Mouse (Mus musculus): ENCODE measurements around the gene Crim1. TPM values are rescaled to one million over a fixed set of nuclear protein-coding genes. Genes with fewer than 3 reads are reported as not detected.

The Crim1 gene
- polyA plus RNA-seq, 1 experiment: 13.7 TPM

DNA sequence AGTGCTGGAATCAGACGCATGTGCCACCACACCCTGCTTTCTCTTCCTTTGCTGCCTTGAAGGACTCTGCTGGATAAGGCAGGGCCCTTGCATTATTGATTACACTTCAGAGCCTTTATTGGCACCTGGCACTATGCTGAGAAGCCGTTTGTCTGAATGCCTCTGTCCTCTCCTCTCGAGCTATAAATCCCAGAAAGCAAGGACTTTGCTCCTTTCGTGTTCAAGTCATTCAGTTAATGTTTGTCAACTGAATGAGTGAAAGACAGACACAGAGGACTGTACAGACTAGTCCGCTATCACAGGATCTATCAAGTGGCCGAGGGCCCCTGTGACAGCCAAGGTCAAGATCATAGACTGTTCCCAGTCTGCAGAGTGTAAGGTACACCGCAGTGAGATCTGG lies 73.8 kb downstream of the Crim1 start:
- Histone ChIP-seq H3K27ac (ENCODE audit: insufficient read depth, low read length) (no peak overlapping the region), H3K9me3 (replicated peaks; ENCODE audit: control insufficient read depth, insufficient read depth, low read length, poor library complexity, severe bottlenecking) (no peaks in the 10 kb centered on the region), H3K9ac (ENCODE audit: low read depth, poor library complexity, severe bottlenecking) (no peak overlapping the region), H3K27me3 (ENCODE audit: control insufficient read depth, insufficient read depth, low read length, poor library complexity, severe bottlenecking) (no peaks in the 10 kb centered on the region), H3K4me3 (ENCODE audit: low read depth, low read length) (no peak overlapping the region), H3K36me3 (ENCODE audit: control insufficient read depth, insufficient read depth, low read length, poor library complexity, severe bottlenecking) (no peaks in the 10 kb centered on the region), H3K4me1 (ENCODE audit: control insufficient read depth, insufficient read depth, low read length) (no peaks in the 10 kb centered on the region)
- TF ChIP-seq POLR2A (IDR thresholded peaks at IDR 0.05; ENCODE audit: insufficient read depth, low read length) (no peak), CTCF (IDR thresholded peaks at IDR 0.05; ENCODE audit: low read depth, low read length) (no peak), EP300 (IDR thresholded peaks at IDR 0.05; ENCODE audit: insufficient read depth, low read depth, low read length) (no peak)

DNA sequence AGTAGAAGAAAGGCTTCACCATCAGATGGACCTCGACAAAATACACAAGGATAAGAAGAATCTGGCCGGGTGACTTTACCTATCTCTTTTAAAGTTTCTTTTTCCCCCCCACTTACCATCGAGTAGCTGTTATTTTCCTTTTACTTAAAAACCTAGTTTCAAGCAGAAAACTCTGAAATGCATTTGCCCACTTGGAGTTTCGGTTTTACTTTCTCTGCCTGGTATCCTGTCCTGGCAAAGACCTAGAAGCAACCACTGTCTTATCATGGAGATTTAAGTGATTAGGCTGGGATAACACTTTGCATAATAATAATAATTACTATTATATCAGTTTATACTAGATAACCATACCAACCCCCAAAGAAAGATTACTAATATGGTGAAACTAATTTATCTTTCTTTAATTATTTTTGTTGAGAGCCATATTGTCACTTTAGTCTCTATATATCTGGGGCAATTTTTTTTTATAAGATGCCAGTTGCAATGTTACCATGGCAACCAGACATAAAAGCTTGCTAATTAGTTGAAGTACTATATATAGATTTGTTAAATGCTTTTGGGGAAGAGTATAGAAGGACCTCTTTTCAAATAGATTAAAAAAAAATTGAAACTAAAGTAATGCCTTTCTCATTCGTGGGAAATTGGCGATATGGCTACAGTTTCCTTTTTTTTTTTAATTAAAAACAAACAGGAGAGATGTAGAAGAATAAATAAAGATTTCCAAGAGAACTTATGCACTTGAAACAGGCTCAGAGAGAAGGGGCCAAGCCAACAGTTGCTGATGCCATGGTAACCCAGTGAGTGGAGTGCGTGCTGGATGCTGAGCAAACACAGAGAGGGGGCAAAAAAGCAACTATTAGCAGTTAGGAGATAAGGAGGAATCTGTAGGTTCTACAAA lies 74.8 kb downstream of the Crim1 start:
- no peaks in the 10 kb centered on the region for H3K4me1 ChIP-seq (ENCODE audit: control insufficient read depth, insufficient read depth, low read length)
- no peak overlapping the region for H3K9ac ChIP-seq (ENCODE audit: low read depth, poor library complexity, severe bottlenecking)
- H3K9me3 ChIP-seq (replicated peaks; ENCODE audit: control insufficient read depth, insufficient read depth, low read length, poor library complexity, severe bottlenecking): no peaks in the 10 kb centered on the region
- H3K36me3 ChIP-seq (ENCODE audit: control insufficient read depth, insufficient read depth, low read length, poor library complexity, severe bottlenecking): no peaks in the 10 kb centered on the region
- no peak for TF ChIP-seq POLR2A (IDR thresholded peaks at IDR 0.05; ENCODE audit: insufficient read depth, low read length)
- TF ChIP-seq CTCF (IDR thresholded peaks at IDR 0.05; ENCODE audit: low read depth, low read length): no peak
- TF ChIP-seq EP300 (IDR thresholded peaks at IDR 0.05; ENCODE audit: insufficient read depth, low read depth, low read length): no peak
- no peak overlapping the region for H3K4me3 ChIP-seq (ENCODE audit: low read depth, low read length)
- H3K27ac ChIP-seq (ENCODE audit: insufficient read depth, low read length): no peak overlapping the region
- H3K27me3 ChIP-seq (ENCODE audit: control insufficient read depth, insufficient read depth, low read length, poor library complexity, severe bottlenecking): no peaks in the 10 kb centered on the region

DNA sequence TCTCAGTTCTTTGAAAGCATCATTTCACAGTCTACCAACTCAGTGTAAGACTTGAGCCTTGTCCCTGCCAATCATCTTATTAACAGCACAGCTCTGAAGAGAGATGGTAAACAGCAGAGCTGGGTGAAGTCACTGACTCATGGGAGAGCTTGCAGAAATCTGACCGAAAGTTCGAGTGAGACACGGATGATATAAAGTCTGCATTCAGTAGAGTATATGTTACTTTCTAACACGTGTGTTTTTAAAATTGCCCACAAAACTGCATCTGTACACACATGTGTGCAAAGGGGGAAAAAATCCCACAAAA lies 75.4 kb downstream of the Crim1 start:
- no peaks in the 10 kb centered on the region for H3K4me1 ChIP-seq (ENCODE audit: control insufficient read depth, insufficient read depth, low read length)

GRCm38 (mm10) chr17:78279191-78279590 lies 79.1 kb downstream of the Crim1 start:
- no peak overlapping the region for H3K27ac ChIP-seq (ENCODE audit: insufficient read depth, low read length)
- no peak for TF ChIP-seq EP300 (IDR thresholded peaks at IDR 0.05; ENCODE audit: insufficient read depth, low read depth, low read length)
- TF ChIP-seq POLR2A (IDR thresholded peaks at IDR 0.05; ENCODE audit: insufficient read depth, low read length): no peak
- TF ChIP-seq CTCF (IDR thresholded peaks at IDR 0.05; ENCODE audit: low read depth, low read length): no peak
- H3K27me3 ChIP-seq (ENCODE audit: control insufficient read depth, insufficient read depth, low read length, poor library complexity, severe bottlenecking): no peaks in the 10 kb centered on the region
- H3K4me1 ChIP-seq (ENCODE audit: control insufficient read depth, insufficient read depth, low read length): no peaks in the 10 kb centered on the region
- no peak overlapping the region for H3K4me3 ChIP-seq (ENCODE audit: low read depth, low read length)
- H3K9me3 ChIP-seq (replicated peaks; ENCODE audit: control insufficient read depth, insufficient read depth, low read length, poor library complexity, severe bottlenecking): no peaks in the 10 kb centered on the region
- no peaks in the 10 kb centered on the region for H3K36me3 ChIP-seq (ENCODE audit: control insufficient read depth, insufficient read depth, low read length, poor library complexity, severe bottlenecking)
- no peak overlapping the region for H3K9ac ChIP-seq (ENCODE audit: low read depth, poor library complexity, severe bottlenecking)

More for the DNA sequence above, 75.4 kb downstream of the Crim1 start:
- H3K27me3 ChIP-seq (ENCODE audit: control insufficient read depth, insufficient read depth, low read length, poor library complexity, severe bottlenecking): no peaks in the 10 kb centered on the region
- H3K27ac ChIP-seq (ENCODE audit: insufficient read depth, low read length): no peak overlapping the region
- H3K4me3 ChIP-seq (ENCODE audit: low read depth, low read length): no peak overlapping the region
- TF ChIP-seq POLR2A (IDR thresholded peaks at IDR 0.05; ENCODE audit: insufficient read depth, low read length) (no peak), CTCF (IDR thresholded peaks at IDR 0.05; ENCODE audit: low read depth, low read length) (no peak), EP300 (IDR thresholded peaks at IDR 0.05; ENCODE audit: insufficient read depth, low read depth, low read length) (no peak)
- no peak overlapping the region for H3K9ac ChIP-seq (ENCODE audit: low read depth, poor library complexity, severe bottlenecking)
- no peaks in the 10 kb centered on the region for H3K36me3 ChIP-seq (ENCODE audit: control insufficient read depth, insufficient read depth, low read length, poor library complexity, severe bottlenecking)
- no peaks in the 10 kb centered on the region for H3K9me3 ChIP-seq (replicated peaks; ENCODE audit: control insufficient read depth, insufficient read depth, low read length, poor library complexity, severe bottlenecking)

DNA sequence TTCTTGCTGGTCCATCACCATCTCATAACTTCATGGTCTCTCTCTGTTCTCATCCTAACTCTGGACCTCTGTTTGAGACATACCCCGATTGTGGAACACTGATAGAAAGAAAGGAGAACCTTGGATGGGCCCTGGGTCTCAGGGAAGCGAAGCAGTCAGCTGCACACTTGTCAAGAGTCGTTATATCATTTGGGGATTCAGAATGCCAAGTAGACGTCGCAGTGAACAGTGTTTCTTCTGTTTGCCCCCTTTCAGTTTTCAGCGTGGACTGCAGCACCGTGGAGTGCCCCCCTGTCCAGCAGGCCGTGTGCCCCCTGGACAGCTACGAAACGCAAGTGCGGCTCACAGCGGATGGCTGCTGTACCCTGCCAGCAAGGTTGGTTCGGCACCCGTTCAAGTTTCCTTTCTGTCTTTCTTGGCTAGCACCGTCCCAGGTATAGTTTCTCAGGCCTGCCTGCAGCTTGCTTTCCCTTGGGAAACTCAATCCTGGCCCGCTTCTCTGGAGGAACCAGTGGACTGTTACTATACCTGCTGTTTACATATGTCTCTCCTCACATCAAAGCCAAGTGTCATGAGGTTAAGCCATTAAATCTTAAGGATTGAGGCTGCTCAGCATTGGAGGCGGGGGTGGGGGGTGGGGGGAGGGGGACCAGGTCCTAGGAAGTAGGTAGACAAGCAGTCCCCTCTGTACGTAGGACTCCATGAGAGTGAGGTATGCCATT lies 81.1 kb downstream of the Crim1 start:
- no peaks in the 10 kb centered on the region for H3K9me3 ChIP-seq (replicated peaks; ENCODE audit: control insufficient read depth, insufficient read depth, low read length, poor library complexity, severe bottlenecking)
- H3K4me3 ChIP-seq (ENCODE audit: low read depth, low read length): no peak overlapping the region
- no peaks in the 10 kb centered on the region for H3K27me3 ChIP-seq (ENCODE audit: control insufficient read depth, insufficient read depth, low read length, poor library complexity, severe bottlenecking)
- no peaks in the 10 kb centered on the region for H3K4me1 ChIP-seq (ENCODE audit: control insufficient read depth, insufficient read depth, low read length)
- TF ChIP-seq CTCF (IDR thresholded peaks at IDR 0.05; ENCODE audit: low read depth, low read length) (no peak), POLR2A (IDR thresholded peaks at IDR 0.05; ENCODE audit: insufficient read depth, low read length) (no peak), EP300 (IDR thresholded peaks at IDR 0.05; ENCODE audit: insufficient read depth, low read depth, low read length) (no peak)
- H3K9ac ChIP-seq (ENCODE audit: low read depth, poor library complexity, severe bottlenecking): no peak overlapping the region
- H3K36me3 ChIP-seq (ENCODE audit: control insufficient read depth, insufficient read depth, low read length, poor library complexity, severe bottlenecking): no peaks in the 10 kb centered on the region
- H3K27ac ChIP-seq (ENCODE audit: insufficient read depth, low read length): no peak overlapping the region
